Mouse (Mus musculus): Measurements from ENCODE around the gene Actl7b. TPM values are rescaled to one million over a fixed set of nuclear protein-coding genes. Genes with fewer than 3 reads are reported as not detected.

Actl7b gene
- total RNA-seq, 2 experiments from 2014 or later: 2.5 TPM; not detected in 1

- no peak for ATAC-seq (replicated peaks; ENCODE audit: low FRiP score, low TSS enrichment, poor library complexity, severe bottlenecking)
These were observed 23.3 kb downstream of the Actl7b start for GRCm38 (mm10) chr4:56717932-56718331.

GRCm38 (mm10) chr4:56716801-56717200 lies 24.4 kb downstream of the Actl7b start:
- no peak for ATAC-seq (replicated peaks; ENCODE audit: low FRiP score, low TSS enrichment, poor library complexity, severe bottlenecking)

- ATAC-seq (replicated peaks; ENCODE audit: low FRiP score, low TSS enrichment, poor library complexity, severe bottlenecking): no peak
These were observed 28.1 kb downstream of the Actl7b start for GRCm38 (mm10) chr4:56713155-56713554.

- no peak for ATAC-seq (replicated peaks; ENCODE audit: low FRiP score, low TSS enrichment, poor library complexity, severe bottlenecking)
These were observed 39.0 kb downstream of the Actl7b start for GRCm38 (mm10) chr4:56702234-56702633.

GRCm38 (mm10) chr4:56698671-56699070 lies 42.6 kb downstream of the Actl7b start:
- no peak for ATAC-seq (replicated peaks; ENCODE audit: low FRiP score, low TSS enrichment, poor library complexity, severe bottlenecking)

GRCm38 (mm10) chr4:56696401-56696800 lies 44.8 kb downstream of the Actl7b start:
- no peak for ATAC-seq (replicated peaks; ENCODE audit: low FRiP score, low TSS enrichment, poor library complexity, severe bottlenecking)

Other genes starting within 250 kb of the Actl7b start
- not detected in 2 replicates for gene Gm26657, start 1.4 kb downstream of the Actl7b start, total RNA-seq (2014; fragmentation: Nextera tagmentation)
- not detected in 2 replicates for gene Gm26657, start 1.4 kb downstream of the Actl7b start, total RNA-seq (2017)
- not detected in 2 replicates for gene Actl7a, start 2.0 kb upstream of the Actl7b start, total RNA-seq (2014; fragmentation: Nextera tagmentation)
- gene Actl7a, start 2.0 kb upstream of the Actl7b start, total RNA-seq (2017): not detected in 2 replicates
- 83.2 and 87.6 TPM in 2 replicates for gene Elp1, start 60.9 kb upstream of the Actl7b start, total RNA-seq (2014; fragmentation: Nextera tagmentation)
- 29.9 and 34.8 TPM in 2 replicates for gene Elp1, start 60.9 kb upstream of the Actl7b start, total RNA-seq (2017)
- 28.4 and 35.5 TPM in 2 replicates for gene Fam206a, start 60.9 kb upstream of the Actl7b start, total RNA-seq (2014; fragmentation: Nextera tagmentation)
- gene Fam206a, start 60.9 kb upstream of the Actl7b start, total RNA-seq (2017): 5.6 and 7.3 TPM in 2 replicates
- 1.1 and 8.7 TPM in 2 replicates for gene Ctnnal1, start 123.7 kb upstream of the Actl7b start, total RNA-seq (2014; fragmentation: Nextera tagmentation)
- 5.6 and 7.6 TPM in 2 replicates for gene Ctnnal1, start 123.7 kb upstream of the Actl7b start, total RNA-seq (2017)
- 9.0 and 11.8 TPM in 2 replicates for gene Tmem245, start 206.0 kb upstream of the Actl7b start, total RNA-seq (2014; fragmentation: Nextera tagmentation)
- 4.7 and 6.1 TPM in 2 replicates for gene Tmem245, start 206.0 kb upstream of the Actl7b start, total RNA-seq (2017)
- gene Frrs1l, start 248.9 kb upstream of the Actl7b start, total RNA-seq (2014; fragmentation: Nextera tagmentation): not detected in 2 replicates
- not detected in 2 replicates for gene Frrs1l, start 248.9 kb upstream of the Actl7b start, total RNA-seq (2017)